Mouse (Mus musculus) left cerebral cortex, postnatal 10 days (tissue): ENCODE results near the gene Coro1c. TPM values are rescaled to one million over a fixed set of nuclear protein-coding genes. Genes with fewer than 3 reads are reported as not detected.
A peak's percentile ranks its signal among the peaks of the same experiment; 100 is the strongest.

Experiments
- DNase-seq, 2 experiments: peaks; one replicate each; pipeline ENCODE4 v3.0.0; 2021 to 2022; ENCODE audit warnings: low spot score in 2 of 2, mixed read lengths in 1 of 2; ENCODE audit errors: extremely low spot score in 1 of 2
- intact Hi-C: fragments of 180-260 bp; cut with DNase I; formaldehyde crosslinking; loops from one replicate; pipeline ENCODE4 v1.15.1; 2025
- total RNA-seq, 2 experiments: library from RNA; stranded (reverse); gene quantifications; 2 replicates each; pipeline ENCODE4 v1.2.3; 2021

The Coro1c gene
- total RNA-seq, 2 experiments from 2014 or later: 117 to 122 TPM

DNA sequence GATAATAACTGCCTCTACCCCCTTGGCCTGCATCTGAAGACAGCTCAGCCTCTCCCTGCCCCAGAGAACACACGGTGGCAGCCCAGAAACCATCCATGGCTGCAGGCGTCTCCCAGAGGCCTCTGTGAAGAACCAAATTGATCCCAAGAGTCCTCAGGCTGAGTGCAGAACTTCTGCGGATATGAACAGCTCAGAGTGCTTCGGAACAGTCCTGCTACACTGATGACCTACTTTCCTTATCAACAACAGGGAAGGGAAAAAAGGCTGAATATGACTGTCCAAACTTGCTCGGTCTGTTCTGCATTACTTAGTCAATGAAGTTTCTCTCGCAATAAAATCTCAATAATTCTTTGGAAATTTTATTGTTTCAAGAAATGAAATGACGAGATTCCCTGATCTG lies 16.6 kb downstream of the Coro1c start:
- no peak for DNase-seq
- intact Hi-C loops: no loop called here

DNA sequence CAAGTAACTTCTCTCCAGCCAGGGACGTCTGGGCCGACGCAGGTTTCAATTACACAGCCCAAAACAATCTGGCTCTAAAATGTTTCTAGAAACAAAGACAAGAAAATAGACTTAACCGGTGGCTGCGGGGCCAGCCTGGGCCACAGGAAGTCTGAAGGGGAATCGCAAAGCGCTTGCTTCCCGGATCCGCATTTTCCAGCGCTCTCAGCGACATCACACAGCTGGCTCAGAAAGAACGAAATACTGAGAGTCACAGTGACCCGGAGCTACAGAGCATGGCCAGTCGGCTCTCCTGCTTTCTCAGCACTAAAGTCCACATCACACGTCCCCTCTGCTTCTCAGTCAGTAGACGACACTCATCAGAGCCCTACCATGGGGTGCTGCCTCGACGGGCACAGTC lies 17.7 kb downstream of the Coro1c start:
- DNase-seq: peak in 1 of 2 experiments; percentile 56
- intact Hi-C loops: no loop called here

DNA sequence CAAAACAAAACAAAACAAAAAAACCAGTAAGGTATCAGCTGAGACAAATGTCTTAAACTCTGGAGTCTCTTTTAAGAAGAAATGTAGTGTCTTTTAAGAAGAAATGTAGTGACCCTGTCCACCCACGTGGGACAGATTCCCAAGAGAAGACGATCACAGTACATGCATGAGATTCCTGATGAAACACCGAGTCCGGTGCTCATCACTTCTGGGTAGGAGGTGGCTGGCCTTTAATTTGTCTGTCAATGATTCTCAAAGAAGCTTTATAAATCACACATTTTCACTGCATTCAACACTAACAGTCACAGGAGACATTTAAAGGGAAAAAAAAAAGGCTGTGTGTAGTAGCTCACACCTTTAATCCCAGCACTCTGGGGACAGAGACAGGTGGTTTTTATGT lies 18.6 kb downstream of the Coro1c start:
- intact Hi-C loops: no loop called here
- DNase-seq: no peak

- intact Hi-C loops: no loop called here
- peak in 1 of 2 experiments; percentile 65 for DNase-seq
Measured at GRCm38 (mm10) chr5:113889181-113889906, 19.2 kb downstream of the Coro1c start.

GRCm38 (mm10) chr5:113888186-113888795 lies 20.3 kb downstream of the Coro1c start:
- no peak for DNase-seq
- intact Hi-C loops: no loop called here

- intact Hi-C loops: no loop called here
- peak in 1 of 2 experiments; percentile 81 for DNase-seq
Measured at GRCm38 (mm10) chr5:113887132-113887531, 21.4 kb downstream of the Coro1c start.

GRCm38 (mm10) chr5:113885623-113886022 lies 22.9 kb downstream of the Coro1c start:
- intact Hi-C loops: no loop called here
- DNase-seq: no peak

DNA sequence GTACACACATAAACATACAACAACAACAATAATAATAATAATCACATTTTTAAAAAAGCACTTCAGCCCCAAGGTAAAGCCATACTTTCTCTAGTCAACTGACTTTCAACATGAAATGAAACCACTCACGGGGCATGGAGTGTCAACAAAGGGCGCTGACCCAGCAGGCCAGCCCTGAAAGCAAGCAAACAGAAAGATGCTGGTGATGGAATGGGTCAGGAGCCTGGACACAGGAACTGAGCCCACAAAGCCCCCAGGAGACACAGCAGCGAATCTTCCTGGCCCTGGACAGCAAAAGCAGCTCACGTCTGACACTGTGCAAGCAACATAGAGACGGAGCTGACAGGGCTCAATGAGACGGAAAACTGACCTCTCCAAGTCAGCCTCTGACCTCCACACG lies 23.8 kb downstream of the Coro1c start:
- DNase-seq: no peak
- intact Hi-C loops: no loop called here

DNA sequence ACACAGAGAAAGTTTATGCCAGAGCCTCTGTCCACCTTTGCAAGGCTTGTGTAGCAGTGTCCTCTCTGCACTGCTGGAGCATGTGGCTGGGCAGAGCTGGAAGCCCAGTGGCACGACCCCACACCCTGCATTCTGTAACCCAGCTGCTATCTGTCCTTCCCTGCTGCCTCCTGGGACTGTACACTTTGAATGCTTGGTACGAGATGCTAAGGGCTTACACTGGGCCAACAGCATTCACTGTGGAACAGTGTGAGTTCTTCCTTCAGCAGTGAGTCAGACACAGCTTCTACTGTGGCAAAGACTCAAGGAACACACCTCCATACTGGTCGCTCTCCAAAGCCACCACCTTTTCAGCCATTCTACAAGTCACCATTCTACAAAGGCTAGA lies 25.2 kb downstream of the Coro1c start:
- no peak for DNase-seq
- intact Hi-C loops: no loop called here

- DNase-seq: peak in 1 of 2 experiments; percentile 55
- intact Hi-C loops: no loop called here
Measured at GRCm38 (mm10) chr5:113882566-113883383, 25.8 kb downstream of the Coro1c start.

- intact Hi-C loops: no loop called here
- no peak for DNase-seq
Measured at GRCm38 (mm10) chr5:113881136-113881535, 27.4 kb downstream of the Coro1c start.

GRCm38 (mm10) chr5:113878943-113879617 lies 29.5 kb downstream of the Coro1c start:
- no peak for DNase-seq
- intact Hi-C loops: no loop called here

GRCm38 (mm10) chr5:113877565-113877964 lies 31.0 kb downstream of the Coro1c start:
- intact Hi-C loops: no loop called here
- no peak for DNase-seq

- intact Hi-C loops: no loop called here
- no peak for DNase-seq
Measured at GRCm38 (mm10) chr5:113876176-113876575, 32.4 kb downstream of the Coro1c start.

GRCm38 (mm10) chr5:113875625-113876024 lies 32.9 kb downstream of the Coro1c start:
- no peak for DNase-seq
- intact Hi-C loops: no loop called here

DNA sequence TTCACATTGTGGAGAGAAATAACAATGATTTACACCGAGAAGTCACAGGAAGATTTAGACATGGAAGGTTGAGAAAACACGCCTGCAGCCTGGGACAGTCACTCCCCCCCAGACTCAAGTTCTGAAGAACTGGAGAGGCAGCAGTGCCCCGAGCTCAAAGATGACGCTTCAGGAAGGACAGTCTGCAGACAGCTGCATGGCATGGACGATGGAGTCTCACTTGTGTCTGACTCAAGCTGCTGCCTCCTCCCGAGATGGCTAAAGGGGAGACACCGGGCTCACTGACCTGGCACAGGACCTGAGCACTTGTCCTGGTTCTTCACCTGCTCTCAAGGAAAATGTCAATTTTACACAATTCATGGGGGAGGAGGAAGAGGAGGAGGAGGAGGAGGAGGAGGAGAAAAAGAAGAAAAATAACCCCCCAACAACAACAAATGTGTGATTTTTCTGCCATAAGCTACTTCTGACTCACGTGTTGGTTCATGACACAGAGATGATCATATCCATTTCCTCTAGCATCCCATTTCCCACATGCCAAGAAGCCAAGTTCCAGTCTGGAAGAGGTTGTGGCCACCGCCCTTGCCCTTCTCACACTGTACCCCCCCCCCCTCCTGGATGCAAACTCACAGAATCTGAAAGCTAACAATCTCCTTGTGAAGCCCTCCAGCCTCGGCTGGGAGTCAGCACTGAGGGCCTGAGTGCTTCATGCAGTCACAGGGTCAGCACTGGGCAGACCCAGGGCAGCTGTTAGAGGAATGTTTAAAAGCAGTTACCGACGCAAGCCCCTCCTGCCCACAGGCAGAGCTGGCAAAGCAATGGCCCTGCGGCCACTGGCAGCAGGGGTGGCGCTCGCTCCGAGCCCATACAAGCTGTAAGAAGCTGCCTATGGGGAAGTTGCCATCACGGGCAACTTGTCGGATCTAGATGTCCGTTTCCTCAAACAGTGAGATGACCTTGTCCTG lies 34.2 kb downstream of the Coro1c start:
- DNase-seq: no peak
- intact Hi-C loops: loop anchor here (5.0 kb wide), 1 partner anchor 33 kb away; the partner anchor contains the start of gene Coro1c

GRCm38 (mm10) chr5:113872936-113873912 lies 35.3 kb downstream of the Coro1c start:
- peak; percentile 72 to 86 for DNase-seq
- intact Hi-C loops: loop anchor here (5.0 kb wide), 1 partner anchor 34 kb away; the partner anchor contains the start of gene Coro1c
